Mouse (Mus musculus): Measurements from ENCODE around the gene Ankrd55.

GRCm38 (mm10) chr13:112271901-112272537, 16.2 kb upstream of the Ankrd55 start:
- TF ChIP-seq POLR2A (IDR thresholded peaks at IDR 0.05; ENCODE audit: low read depth, low read length), result no peak
- no peak for TF ChIP-seq CTCF (IDR thresholded peaks at IDR 0.05; ENCODE audit: borderline replicate concordance, insufficient read depth, low read length)

Data from embryonic fibroblast, embryonic 13.5 days (primary cell).